Mouse (Mus musculus) right cerebral cortex, postnatal 4 days (tissue): ENCODE results near the gene Catspere2.

ENCODE experiments used
- DNase-seq: peaks from one replicate; pipeline ENCODE4 v3.0.0-alpha.2; 2022

The Catspere2 gene

GRCm38 (mm10) chr1:178219166-178220077, 236.2 kb downstream of the Catspere2 start:
- no peak for DNase-seq
